Mouse (Mus musculus) embryonic facial prominence, embryonic 13.5 days (tissue): Measurements from ENCODE around the gene Prkca. TPM values are rescaled to one million over a fixed set of nuclear protein-coding genes. Genes with fewer than 3 reads are reported as not detected.

Source experiments
- ATAC-seq: fragments of 200-750 bp; cut with Nextera tagmentation; 2 replicates; pipeline ENCODE4 v1.8.0; 2017; ENCODE audit warnings: low read depth; ENCODE audit not compliant: insufficient number of reproducible peaks, insufficient read depth, low FRiP score, low TSS enrichment
- H3K27ac ChIP-seq: fragments of 300-500 bp; sonication (generic); 2 replicates; pipeline ENCODE4 v1.5.1; 2015; ENCODE audit warnings: moderate library complexity, mild to moderate bottlenecking, inconsistent platforms
- H3K27me3 ChIP-seq: fragments of 300-500 bp; sonication (generic); 2 replicates; pipeline ENCODE4 v1.6.1; 2015; ENCODE audit warnings: mild to moderate bottlenecking, inconsistent platforms
- H3K36me3 ChIP-seq: fragments of 300-500 bp; sonication (generic); 2 replicates; pipeline ENCODE4 v1.6.1; 2015; ENCODE audit warnings: mild to moderate bottlenecking, inconsistent platforms
- H3K4me1 ChIP-seq: fragments of 300-500 bp; sonication (generic); 2 replicates; pipeline ENCODE4 v1.6.1; 2015; ENCODE audit warnings: inconsistent platforms
- H3K4me2 ChIP-seq: fragments of 300-500 bp; sonication (generic); 2 replicates; pipeline ENCODE4 v1.6.1; 2015; ENCODE audit warnings: moderate library complexity, mild to moderate bottlenecking, inconsistent platforms
- H3K4me3 ChIP-seq: fragments of 300-500 bp; sonication (generic); 2 replicates; pipeline ENCODE4 v1.5.1; 2015; ENCODE audit warnings: mild to moderate bottlenecking, inconsistent platforms
- H3K9ac ChIP-seq: fragments of 300-500 bp; sonication (generic); 2 replicates; pipeline ENCODE4 v1.6.1; 2015; ENCODE audit warnings: mild to moderate bottlenecking, inconsistent platforms
- H3K9me3 ChIP-seq: fragments of 300-500 bp; sonication (generic); 2 replicates; pipeline ENCODE4 v1.6.1; 2016; ENCODE audit warnings: inconsistent platforms
- WGBS: fragments of 180-500 bp; shearing (Covaris S2); methylation state at CpG from one replicate; pipeline ENCODE4 v1.1.7; 2015; ENCODE audit warnings: mixed read lengths; 5-methylcytosine and 5-hydroxymethylcytosine counted together
- polyA plus RNA-seq: library from polyadenylated mRNA; unstranded; fragments of >200 nt; fragmentation: Nextera tagmentation; extraction: Ambion mirVana; gene quantifications from 2 replicates; pipeline ENCODE4 v1.2.1, GENCODE M21; 2015

Prkca gene
- polyA plus RNA-seq, 1 experiment from 2014 or later: 10.2 TPM

DNA sequence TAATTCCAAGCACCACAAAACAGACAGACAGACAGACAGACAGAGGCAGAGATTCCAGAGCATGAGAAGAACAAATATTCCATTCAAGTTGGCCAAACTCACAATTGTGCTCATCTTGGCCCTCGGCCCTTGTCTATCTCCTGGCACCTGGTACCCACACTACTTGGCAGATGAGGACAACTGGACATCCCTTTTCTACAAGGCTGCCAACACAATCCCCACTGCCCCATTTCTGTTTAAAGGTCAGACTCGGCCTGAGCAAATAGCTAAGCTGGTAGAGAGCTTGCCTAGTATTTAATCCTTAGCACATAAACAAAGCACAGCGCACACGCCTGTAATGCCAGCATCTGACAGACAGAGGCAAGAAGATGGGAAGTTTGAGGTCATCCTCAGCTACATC lies 8.2 kb downstream of the Prkca start:
- no peak overlapping the region for H3K27ac ChIP-seq
- no peaks in the 10 kb centered on the region for H3K36me3 ChIP-seq
- no peaks in the 10 kb centered on the region for H3K9me3 ChIP-seq
- ATAC-seq: no peak
- no peak overlapping the region for H3K9ac ChIP-seq
- 88% methylated on average over 4 of the region's 4 CpGs for WGBS
- H3K4me1 ChIP-seq: peaks cover 13% of the 10 kb centered on the region; the same call in 1 of the 2 replicates
- no peak overlapping the region for H3K4me2 ChIP-seq
- H3K4me3 ChIP-seq: no peak overlapping the region
- H3K27me3 ChIP-seq: no peaks in the 10 kb centered on the region

DNA sequence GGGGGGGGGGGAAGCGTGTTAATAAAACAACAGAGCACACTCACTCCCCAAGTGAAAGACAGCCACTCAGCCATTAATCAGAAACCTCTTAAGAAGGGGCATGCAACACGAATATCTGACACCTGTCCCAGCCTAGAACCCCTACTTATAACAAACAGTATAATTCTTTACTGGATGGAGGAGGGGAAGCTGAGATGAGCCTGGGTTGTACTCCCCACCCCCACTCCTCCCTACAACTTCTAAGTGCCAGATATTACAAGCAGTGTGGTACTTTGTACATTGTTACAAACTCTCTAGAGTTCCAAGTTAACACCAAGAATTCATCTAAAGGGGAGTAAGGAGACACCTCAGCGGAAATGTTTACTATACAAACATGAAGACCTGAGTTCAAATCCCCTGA lies 9.1 kb downstream of the Prkca start:
- Histone ChIP-seq H3K4me2 (no peak overlapping the region), H3K27ac (no peak overlapping the region), H3K27me3 (no peaks in the 10 kb centered on the region), H3K4me1 (peaks cover 13% of the 10 kb centered on the region; the same call in 1 of the 2 replicates), H3K36me3 (no peaks in the 10 kb centered on the region), H3K9me3 (no peaks in the 10 kb centered on the region), H3K9ac (no peak overlapping the region), H3K4me3 (no peak overlapping the region)
- no peak for ATAC-seq
- WGBS: 66% methylated on average over 3 of the region's 3 CpGs

DNA sequence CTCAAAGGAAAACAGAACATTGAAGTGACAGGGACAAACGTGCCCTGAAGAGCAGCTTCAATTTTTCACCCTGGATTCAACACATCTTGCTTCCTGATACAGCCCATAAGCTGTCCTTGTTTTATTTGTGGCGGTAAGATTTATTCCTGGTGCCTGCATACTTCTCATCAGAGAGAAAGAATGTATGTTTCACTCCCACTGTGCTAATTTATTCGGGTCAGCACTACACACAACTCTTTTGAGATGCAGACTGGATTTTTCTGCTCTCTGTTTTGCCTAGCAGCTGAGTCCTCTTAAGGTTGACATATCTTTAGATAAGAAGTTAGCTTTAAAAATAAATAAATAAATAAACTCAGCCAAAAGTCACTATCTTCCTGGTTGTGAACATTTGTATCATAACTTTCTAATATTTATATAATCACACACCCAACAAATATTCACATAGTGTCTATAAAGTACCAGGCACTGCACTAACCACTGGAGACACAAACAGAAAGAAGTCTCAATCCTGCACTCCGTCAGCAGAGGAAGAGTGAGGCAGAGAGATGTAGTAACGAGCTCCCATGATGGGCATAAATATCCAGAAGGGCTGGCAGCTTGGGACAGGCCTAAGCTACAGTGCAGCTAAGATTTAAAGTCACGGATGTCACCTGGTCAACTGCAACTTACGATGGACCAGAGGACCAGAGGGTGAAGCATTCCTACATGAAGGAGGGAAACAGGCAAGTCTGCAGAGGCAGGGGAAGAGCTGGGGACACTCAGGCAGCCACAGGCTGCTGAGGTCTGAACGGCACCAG lies 9.9 kb downstream of the Prkca start:
- H3K27me3 ChIP-seq: no peaks in the 10 kb centered on the region
- H3K9ac ChIP-seq: no peak overlapping the region
- no peak for ATAC-seq
- H3K4me3 ChIP-seq: no peak overlapping the region
- H3K9me3 ChIP-seq: no peaks in the 10 kb centered on the region
- H3K36me3 ChIP-seq: no peaks in the 10 kb centered on the region
- H3K27ac ChIP-seq: no peak overlapping the region
- peaks cover 15% of the 10 kb centered on the region; the same call in 1 of the 2 replicates for H3K4me1 ChIP-seq
- no peak overlapping the region for H3K4me2 ChIP-seq
- 57% methylated on average over 8 of the region's 8 CpGs for WGBS

DNA sequence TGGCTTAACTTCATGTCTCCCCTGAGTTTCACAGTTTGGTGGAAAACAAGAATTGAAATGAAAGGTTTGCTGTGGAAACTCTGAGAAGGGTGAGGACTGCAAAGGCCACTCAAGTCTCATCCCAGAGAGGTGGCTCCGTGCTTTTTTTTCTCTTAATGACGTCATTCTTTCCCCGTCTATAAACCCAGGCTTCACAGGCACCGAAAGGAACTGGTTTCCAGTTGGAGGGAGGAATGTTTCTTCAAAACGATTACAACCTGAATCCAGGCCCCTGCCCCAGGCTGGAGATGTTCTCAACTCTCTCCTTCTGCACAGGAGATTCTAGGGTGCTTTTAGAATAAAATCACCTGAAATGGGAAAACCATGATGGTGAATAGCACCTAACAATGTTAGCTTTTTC lies 10.7 kb downstream of the Prkca start:
- WGBS: 54% methylated on average over 5 of the region's 5 CpGs
- H3K36me3 ChIP-seq: no peaks in the 10 kb centered on the region
- no peaks in the 10 kb centered on the region for H3K27me3 ChIP-seq
- H3K4me2 ChIP-seq: no peak overlapping the region
- no peaks in the 10 kb centered on the region for H3K9me3 ChIP-seq
- H3K27ac ChIP-seq: no peak overlapping the region
- no peak for ATAC-seq
- H3K4me3 ChIP-seq: no peak overlapping the region
- H3K9ac ChIP-seq: no peak overlapping the region
- peaks cover 15% of the 10 kb centered on the region; the same call in 1 of the 2 replicates for H3K4me1 ChIP-seq

DNA sequence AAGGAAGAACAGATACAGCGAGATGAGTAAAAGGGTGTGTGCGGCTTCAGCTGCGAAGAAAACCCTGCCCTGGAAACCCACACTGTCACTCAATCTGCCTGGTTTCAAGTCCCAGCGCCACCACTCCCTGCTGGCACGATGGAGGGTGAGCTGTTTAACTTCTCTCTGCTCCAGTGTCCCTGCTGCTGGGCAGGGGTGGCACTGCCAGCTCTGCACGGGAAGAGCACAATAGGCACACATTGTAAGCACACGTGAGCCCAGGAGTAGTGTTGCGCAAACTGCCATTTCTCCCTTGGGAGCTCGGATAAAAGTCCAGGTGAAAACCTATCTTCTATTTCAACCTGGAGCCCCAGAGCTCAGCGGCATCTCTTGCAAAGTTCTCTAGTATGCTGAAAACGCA lies 12.9 kb downstream of the Prkca start:
- Histone ChIP-seq H3K9ac (no peak overlapping the region), H3K36me3 (no peaks in the 10 kb centered on the region), H3K4me1 (peaks cover 6% of the 10 kb centered on the region; the same call in 1 of the 2 replicates), H3K27me3 (no peaks in the 10 kb centered on the region), H3K4me3 (no peak overlapping the region), H3K27ac (no peak overlapping the region), H3K4me2 (no peak overlapping the region), H3K9me3 (no peaks in the 10 kb centered on the region)
- no peak for ATAC-seq
- 80% methylated on average over 11 of the region's 11 CpGs for WGBS

DNA sequence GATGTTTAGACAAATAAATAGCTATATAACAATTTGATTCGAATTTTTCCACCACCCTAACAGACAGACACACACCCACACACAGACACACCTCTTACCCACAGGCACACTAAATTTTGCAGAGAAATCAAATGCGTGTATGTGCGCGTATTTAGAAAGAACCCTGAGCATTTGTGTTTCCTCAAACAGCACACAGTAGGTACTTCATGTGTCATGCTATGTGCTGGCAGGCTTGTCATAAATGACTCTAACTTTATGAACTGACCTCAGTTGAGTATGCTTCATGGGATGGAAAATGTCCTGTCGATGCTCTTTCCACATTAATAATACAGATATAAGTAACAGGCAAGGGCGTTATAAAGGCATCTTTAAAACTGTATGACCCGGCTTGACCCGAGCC lies 17.8 kb downstream of the Prkca start:
- 0 out of 2 replicates have a peak, but pooled peaks cover 5% of the 10 kb centered on the region for H3K4me1 ChIP-seq
- no peaks in the 10 kb centered on the region for H3K36me3 ChIP-seq
- H3K9me3 ChIP-seq: no peaks in the 10 kb centered on the region
- no peak overlapping the region for H3K27ac ChIP-seq
- ATAC-seq: no peak
- no peak overlapping the region for H3K9ac ChIP-seq
- H3K27me3 ChIP-seq: no peaks in the 10 kb centered on the region
- no peak overlapping the region for H3K4me2 ChIP-seq
- 68% methylated on average over 8 of the region's 8 CpGs for WGBS
- H3K4me3 ChIP-seq: no peak overlapping the region

DNA sequence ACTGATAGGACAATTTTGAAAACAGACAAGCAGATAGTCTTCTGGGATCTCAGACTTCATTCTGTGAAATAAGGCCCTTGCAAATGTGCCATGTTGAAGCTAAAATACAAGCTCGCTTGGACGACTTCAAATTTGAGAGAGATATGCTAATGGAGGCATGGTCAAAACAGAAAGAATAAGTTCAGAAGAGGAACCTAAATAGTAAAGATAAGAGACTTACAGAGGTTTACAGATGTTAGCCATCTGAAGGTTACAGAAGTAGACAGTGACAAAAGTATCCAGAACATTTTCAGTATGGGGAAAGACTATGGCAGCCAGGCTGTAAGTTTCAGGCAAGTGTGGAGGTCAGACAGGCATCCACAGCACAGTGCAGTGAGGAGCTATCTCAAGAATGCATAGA lies 21.6 kb downstream of the Prkca start:
- Histone ChIP-seq H3K27me3 (no peaks in the 10 kb centered on the region), H3K4me1 (peaks cover 8% of the 10 kb centered on the region; the same call in 1 of the 2 replicates), H3K9me3 (no peaks in the 10 kb centered on the region), H3K36me3 (no peaks in the 10 kb centered on the region), H3K4me3 (no peak overlapping the region), H3K9ac (no peak overlapping the region), H3K27ac (no peak overlapping the region), H3K4me2 (no peak overlapping the region)
- 86% methylated on average over 2 of the region's 2 CpGs for WGBS
- no peak for ATAC-seq

DNA sequence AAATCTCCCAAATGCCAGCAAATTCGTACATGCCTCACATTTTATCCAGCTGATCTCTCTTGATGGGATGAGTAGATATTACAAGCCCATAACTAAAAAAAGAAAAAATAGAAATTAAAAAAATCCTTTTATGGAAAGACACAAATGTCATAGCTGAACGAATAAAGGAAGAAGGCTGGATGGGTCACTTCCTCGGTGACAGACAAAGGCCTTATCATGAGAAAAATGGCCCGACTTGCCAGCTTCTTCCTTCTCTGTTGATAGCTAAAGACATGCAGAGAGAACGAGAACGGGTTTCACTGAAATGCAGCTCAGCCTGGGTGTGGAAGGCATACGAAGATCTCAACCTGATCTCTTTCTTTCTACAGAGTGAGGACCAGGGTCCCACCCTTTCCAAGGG lies 23.2 kb downstream of the Prkca start:
- no peak overlapping the region for H3K4me2 ChIP-seq
- no peaks in the 10 kb centered on the region for H3K9me3 ChIP-seq
- H3K4me3 ChIP-seq: no peak overlapping the region
- no peaks in the 10 kb centered on the region for H3K36me3 ChIP-seq
- H3K27me3 ChIP-seq: no peaks in the 10 kb centered on the region
- H3K27ac ChIP-seq: no peak overlapping the region
- 87% methylated on average over 7 of the region's 7 CpGs for WGBS
- no peak overlapping the region for H3K9ac ChIP-seq
- no peak for ATAC-seq
- peaks cover 11% of the 10 kb centered on the region; the same call in 1 of the 2 replicates for H3K4me1 ChIP-seq

DNA sequence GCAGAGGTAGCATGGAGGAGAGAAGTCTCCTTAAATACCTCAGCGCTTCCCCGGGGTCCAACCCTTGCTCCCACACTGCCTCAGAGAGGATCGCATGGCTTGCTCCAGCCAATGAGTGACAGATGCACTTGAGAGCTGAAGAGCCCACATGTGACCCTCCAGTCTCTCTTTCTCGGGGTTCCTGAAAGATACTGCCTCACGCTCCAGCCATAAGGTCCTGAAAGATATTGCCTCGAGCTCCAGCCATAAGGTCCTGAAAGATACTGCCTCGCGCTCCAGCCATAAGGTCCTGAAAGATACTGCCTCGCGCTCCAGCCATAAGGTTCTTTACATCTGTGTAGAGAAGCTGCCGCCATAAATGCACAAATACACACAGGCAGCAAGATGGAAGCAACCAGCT lies 24.6 kb downstream of the Prkca start:
- no peak overlapping the region for H3K9ac ChIP-seq
- no peak overlapping the region for H3K4me2 ChIP-seq
- H3K4me3 ChIP-seq: no peak overlapping the region
- no peak overlapping the region for H3K27ac ChIP-seq
- 85% methylated on average over 11 of the region's 11 CpGs for WGBS
- H3K4me1 ChIP-seq: peaks cover 17% of the 10 kb centered on the region
- ATAC-seq: no peak
- H3K36me3 ChIP-seq: no peaks in the 10 kb centered on the region
- no peaks in the 10 kb centered on the region for H3K9me3 ChIP-seq
- no peaks in the 10 kb centered on the region for H3K27me3 ChIP-seq

DNA sequence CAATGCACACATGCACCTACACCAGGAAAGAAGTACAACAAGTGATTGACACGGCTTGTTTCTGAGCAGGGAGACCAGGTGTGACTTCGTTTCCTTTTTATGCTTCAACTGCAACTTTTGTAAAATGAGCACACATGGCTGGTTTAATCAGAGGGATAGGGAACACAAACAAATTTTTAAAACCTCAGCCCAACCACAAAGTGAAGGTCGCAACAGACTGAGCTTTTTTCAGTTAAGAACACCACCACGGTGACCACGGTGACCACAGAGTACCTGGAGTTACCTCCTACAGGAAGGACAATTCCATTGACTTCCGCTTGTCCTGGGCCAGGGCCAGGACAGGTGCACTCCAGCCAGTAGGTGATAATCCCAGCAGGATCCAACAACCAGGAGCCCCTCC lies 25.9 kb downstream of the Prkca start:
- no peak overlapping the region for H3K4me3 ChIP-seq
- no peak overlapping the region for H3K4me2 ChIP-seq
- ATAC-seq: no peak
- no peaks in the 10 kb centered on the region for H3K36me3 ChIP-seq
- peaks cover 17% of the 10 kb centered on the region for H3K4me1 ChIP-seq
- 69% methylated on average over 6 of the region's 6 CpGs for WGBS
- H3K9ac ChIP-seq: no peak overlapping the region
- H3K27me3 ChIP-seq: no peaks in the 10 kb centered on the region
- no peaks in the 10 kb centered on the region for H3K9me3 ChIP-seq
- H3K27ac ChIP-seq: no peak overlapping the region

DNA sequence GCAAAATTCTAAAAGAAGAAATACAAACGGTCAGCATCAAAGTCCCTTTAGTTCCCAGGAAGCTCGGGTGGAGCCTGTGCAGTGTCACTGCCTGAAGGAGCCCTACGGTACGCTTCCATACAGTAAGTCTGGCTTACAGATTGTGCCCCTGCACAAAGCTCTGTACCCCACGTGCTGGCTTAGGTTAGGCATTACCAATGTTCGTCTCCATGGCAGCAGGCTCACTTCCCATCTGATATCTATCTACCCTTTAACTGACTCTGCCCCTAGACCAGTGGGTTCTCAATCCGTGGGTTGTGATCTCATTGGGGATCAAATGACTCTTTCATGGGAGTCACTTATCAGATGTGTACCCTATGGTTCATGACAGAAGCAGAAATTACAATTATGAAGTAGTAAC lies 28.0 kb downstream of the Prkca start:
- no peaks in the 10 kb centered on the region for H3K27me3 ChIP-seq
- H3K4me2 ChIP-seq: no peak overlapping the region
- H3K9ac ChIP-seq: no peak overlapping the region
- no peaks in the 10 kb centered on the region for H3K36me3 ChIP-seq
- no peaks in the 10 kb centered on the region for H3K9me3 ChIP-seq
- H3K27ac ChIP-seq: no peak overlapping the region
- no peak for ATAC-seq
- WGBS: 63% methylated on average over 7 of the region's 7 CpGs
- no peak overlapping the region for H3K4me3 ChIP-seq
- peaks cover 20% of the 10 kb centered on the region for H3K4me1 ChIP-seq

DNA sequence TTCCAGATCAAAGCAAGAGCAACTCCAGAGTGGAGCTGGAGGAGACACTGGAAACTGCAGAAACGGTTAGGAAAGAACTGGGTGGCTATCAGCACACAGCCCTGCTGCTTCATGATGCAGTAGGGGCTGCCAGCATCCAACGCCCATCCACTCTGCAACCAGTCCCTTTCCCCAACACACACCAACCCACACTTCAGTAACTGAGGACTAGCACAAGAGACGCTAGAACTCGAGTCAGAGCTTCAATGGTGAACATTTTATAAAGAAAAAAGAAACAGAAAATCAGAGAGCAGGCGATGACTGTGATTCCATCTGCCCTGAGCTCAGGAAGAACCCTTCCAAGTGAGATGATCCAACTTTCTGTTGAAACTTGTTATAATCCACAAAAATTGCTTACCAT lies 31.2 kb downstream of the Prkca start:
- ATAC-seq: no peak
- WGBS: 79% methylated on average over 5 of the region's 5 CpGs
- H3K9ac ChIP-seq: no peak overlapping the region

More for the DNA sequence above, 31.2 kb downstream of the Prkca start:
- Histone ChIP-seq H3K9me3 (no peaks in the 10 kb centered on the region), H3K36me3 (no peaks in the 10 kb centered on the region), H3K27me3 (no peaks in the 10 kb centered on the region), H3K27ac (no peak overlapping the region), H3K4me3 (no peak overlapping the region), H3K4me1 (peaks cover 15% of the 10 kb centered on the region), H3K4me2 (no peak overlapping the region)
